Comparison of ENCODE assay signal across 23 mouse cellular contexts in the genomic region with DNA sequence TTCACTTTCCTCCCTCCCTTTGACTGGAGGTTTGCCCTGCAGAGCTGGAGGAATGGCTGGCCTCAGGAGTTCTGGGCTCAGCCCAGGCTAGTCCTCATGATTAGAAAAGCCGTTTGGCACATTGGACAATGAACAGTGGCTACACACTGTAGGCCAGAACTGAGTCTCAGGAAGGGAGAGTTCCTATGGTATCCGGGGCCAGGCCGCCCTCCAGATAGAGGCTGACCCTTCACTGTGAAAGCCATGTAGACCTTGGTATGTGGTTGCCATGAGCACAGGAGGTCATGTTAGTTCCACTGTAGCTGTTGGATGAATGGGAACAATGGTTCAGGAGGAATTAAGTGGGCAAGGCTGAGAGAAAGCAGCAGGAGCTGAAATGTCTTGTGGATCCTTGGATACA. TPM values are rescaled to one million over a fixed set of nuclear protein-coding genes. Genes with fewer than 3 reads are reported as not detected.
"Had no signal": no experiment of that assay in that cellular context is flagged by ENCODE, and none has a peak within 500 bp of the region (broad histone marks: within the 10 kb centered on the region; RNA-seq: fewer than 3 reads in every experiment).

No protein-coding gene starts in this region.

- H3K9ac ChIP-seq: limb, embryonic 13.5 days; liver, embryonic 12.5 days; liver, embryonic 15.5 days; lung, embryonic 15.5 days; midbrain, embryonic 12.5 days had no signal

- DNase-seq: kidney, adult 2 months; kidney, postnatal 25 days; layer of hippocampus, adult 9-11 months; liver; lung, adult 18-20 months; lung, postnatal 10 days; lung, postnatal 36 days; thymus, adult 2 months; thymus, postnatal 25 days had no signal

- H3K4me3 ChIP-seq: layer of hippocampus, adult 2 months; limb, embryonic 10.5 days; limb, embryonic 13.5 days; liver, embryonic 12.5 days; liver, embryonic 15.5 days; lung, embryonic 15.5 days; megakaryocyte, embryonic 14.5 days; midbrain, embryonic 12.5 days had no signal

- H3K9me3 ChIP-seq: limb, embryonic 10.5 days; liver, embryonic 12.5 days; liver, embryonic 15.5 days; lung, embryonic 15.5 days; midbrain, embryonic 12.5 days had no signal

- H3K36me3 ChIP-seq: limb, embryonic 10.5 days; liver, embryonic 12.5 days; liver, embryonic 15.5 days; midbrain, embryonic 12.5 days had no signal

- H3K27me3 ChIP-seq: limb, embryonic 13.5 days; lung, embryonic 15.5 days; midbrain, embryonic 12.5 days had no signal

- H3K27ac ChIP-seq: kidney, postnatal 0 days; layer of hippocampus, adult 2 months; limb, embryonic 10.5 days; limb, embryonic 13.5 days; liver, embryonic 12.5 days; liver, embryonic 15.5 days; lung, embryonic 15.5 days; midbrain, embryonic 12.5 days had no signal

- H3K4me1 ChIP-seq: liver, embryonic 12.5 days; liver, embryonic 15.5 days; lung, embryonic 15.5 days; midbrain, embryonic 12.5 days had no signal

- H3K4me2 ChIP-seq: limb, embryonic 13.5 days; liver, embryonic 12.5 days; liver, embryonic 15.5 days; lung, embryonic 15.5 days; midbrain, embryonic 12.5 days had no signal

- ATAC-seq: intestine, postnatal 0 days; liver, embryonic 12.5 days had no signal

RNA-seq across cellular contexts. Expression of a gene that starts 47.9 kb away (rescaled TPM):
- polyA plus RNA-seq: kidney, adult 2 months; large intestine, adult 2 months; small intestine, adult 2 months; spleen, adult 2 months; testis, adult 2 months had no signal
